Mouse (Mus musculus) CH12.LX (cell line): ENCODE results near the gene Vwa3b. TPM values are rescaled to one million over a fixed set of nuclear protein-coding genes. Genes with fewer than 3 reads are reported as not detected.

Experiments used
- DNase-seq: peaks from one replicate; pipeline ENCODE4 v3.0.0-alpha.2; 2013; ENCODE audit errors: extremely low read depth
- H3K27ac ChIP-seq: 2 replicates; pipeline ENCODE4 v1.5.1; 2012; ENCODE audit warnings: low read depth, mild to moderate bottlenecking, control low read depth, moderate library complexity; ENCODE audit not compliant: insufficient read depth
- H3K27me3 ChIP-seq: replicated peaks from 2 replicates; pipeline ENCODE3; 2012; ENCODE audit warnings: inconsistent platforms
- H3K36me3 ChIP-seq, 2 experiments: replicated peaks in 1 of 2; 2 replicates each; pipeline versions ENCODE3 to v1.6.1; 2012; ENCODE audit warnings: inconsistent platforms in 1 of 2, low read length in 1 of 2, mild to moderate bottlenecking in 1 of 2, mixed read lengths in 1 of 2, moderate library complexity in 1 of 2; ENCODE audit not compliant: control insufficient read depth in 1 of 2, insufficient read depth in 1 of 2
- H3K4me1 ChIP-seq, 2 experiments: 2 replicates each; pipeline ENCODE4 v1.6.1; 2012; ENCODE audit warnings: inconsistent platforms in 1 of 2, moderate library complexity in 1 of 2; ENCODE audit not compliant: insufficient read depth in 2 of 2, control insufficient read depth in 1 of 2
- H3K4me2 ChIP-seq: 2 replicates; pipeline ENCODE4 v1.6.1; 2012; ENCODE audit warnings: low read depth, mild to moderate bottlenecking, control low read depth; ENCODE audit not compliant: poor library complexity, insufficient read depth, severe bottlenecking
- H3K4me3 ChIP-seq, 3 experiments: fragments of 150-350 bp in 1 of 3; sonication (generic) in 1 of 3; replicated peaks in 1 of 3; 2 replicates each; pipeline versions ENCODE3 to v1.5.1; 2011 to 2012; ENCODE audit warnings: low read depth in 2 of 3, low read length in 2 of 3, mild to moderate bottlenecking in 2 of 3, moderate library complexity in 2 of 3, control low read depth in 1 of 3, improper control_type of control experiment in 1 of 3, inconsistent platforms in 1 of 3, mixed read lengths in 1 of 3; ENCODE audit not compliant: poor library complexity in 1 of 3
- H3K79me2 ChIP-seq: replicated peaks from 2 replicates; pipeline ENCODE4 v1.6.1; 2012; ENCODE audit warnings: mild to moderate bottlenecking, moderate library complexity; ENCODE audit not compliant: control insufficient read depth, poor library complexity, insufficient read depth, severe bottlenecking; ENCODE audit errors: extremely low read depth
- H3K9ac ChIP-seq: 2 replicates; pipeline ENCODE4 v1.6.1; 2012; ENCODE audit warnings: low read depth, mild to moderate bottlenecking, control low read depth, moderate library complexity; ENCODE audit not compliant: insufficient read depth
- H3K9me3 ChIP-seq: replicated peaks from 2 replicates; pipeline ENCODE3; 2012; ENCODE audit warnings: low read length, inconsistent platforms, mixed read lengths
- CHD1 ChIP-seq: IDR thresholded peaks from 2 replicates; pipeline ENCODE4 v1.6.1; 2012; ENCODE audit warnings: low read depth, low read length, improper control_type of control experiment, inconsistent platforms
- CHD2 ChIP-seq: IDR thresholded peaks from 2 replicates; pipeline ENCODE4 v1.6.1; 2011; ENCODE audit warnings: low read length, improper control_type of control experiment
- E2F4 ChIP-seq: IDR thresholded peaks from 2 replicates; pipeline ENCODE4 v1.6.1; 2011; ENCODE audit warnings: low read depth, low read length, improper control_type of control experiment; ENCODE audit not compliant: insufficient replicate concordance
- ELF1 ChIP-seq: IDR thresholded peaks from 2 replicates; pipeline ENCODE4 v1.6.1; 2014; ENCODE audit warnings: low read depth, mild to moderate bottlenecking, inconsistent platforms, low read length, improper control_type of control experiment
- ETS1 ChIP-seq: conservative IDR thresholded peaks from 2 replicates; pipeline ENCODE4 v1.6.1; 2012; ENCODE audit warnings: low read depth, mild to moderate bottlenecking, inconsistent platforms, low read length, improper control_type of control experiment, moderate library complexity
- HCFC1 ChIP-seq: IDR thresholded peaks from 2 replicates; pipeline ENCODE4 v1.6.1; 2012; ENCODE audit warnings: low read depth, mild to moderate bottlenecking, inconsistent platforms, low read length, improper control_type of control experiment
- IRF4 ChIP-seq: IDR thresholded peaks from 2 replicates; pipeline ENCODE4 v1.6.1; 2014; ENCODE audit warnings: low read depth, mild to moderate bottlenecking, inconsistent platforms, low read length, improper control_type of control experiment
- JUN ChIP-seq: IDR thresholded peaks from 2 replicates; pipeline ENCODE4 v1.6.1; 2011; ENCODE audit warnings: low read depth, mild to moderate bottlenecking, low read length, improper control_type of control experiment, moderate library complexity; ENCODE audit not compliant: insufficient read depth
- JUND ChIP-seq: conservative IDR thresholded peaks from 2 replicates; pipeline ENCODE4 v1.6.1; 2011; ENCODE audit warnings: low read depth, low read length, improper control_type of control experiment
- MAX ChIP-seq: IDR thresholded peaks from 2 replicates; pipeline ENCODE4 v1.6.1; 2011; ENCODE audit warnings: low read length, improper control_type of control experiment
- MXI1 ChIP-seq: IDR thresholded peaks from 2 replicates; pipeline ENCODE4 v1.6.1; 2011; ENCODE audit warnings: mild to moderate bottlenecking, low read depth, low read length, improper control_type of control experiment
- NRF1 ChIP-seq: IDR thresholded peaks from 2 replicates; pipeline ENCODE4 v1.6.1; 2014; ENCODE audit warnings: low read depth, mild to moderate bottlenecking, inconsistent platforms, low read length, improper control_type of control experiment, moderate library complexity
- POLR2AphosphoS2 ChIP-seq: IDR thresholded peaks from 2 replicates; pipeline ENCODE4 v1.6.1; 2011; ENCODE audit warnings: low read depth, low read length, improper control_type of control experiment
- RAD21 ChIP-seq: IDR thresholded peaks from 2 replicates; pipeline ENCODE4 v1.6.1; 2011; ENCODE audit warnings: low read depth, mild to moderate bottlenecking, low read length, improper control_type of control experiment, moderate library complexity
- SMC3 ChIP-seq: IDR thresholded peaks from 2 replicates; pipeline ENCODE4 v1.6.1; 2011; ENCODE audit warnings: low read depth, low read length, improper control_type of control experiment
- TCF12 ChIP-seq: IDR thresholded peaks from 2 replicates; pipeline ENCODE4 v1.6.1; 2014; ENCODE audit warnings: low read depth, mild to moderate bottlenecking, inconsistent platforms, low read length, improper control_type of control experiment
- UBTF ChIP-seq: IDR thresholded peaks from 2 replicates; pipeline ENCODE4 v1.6.1; 2012; ENCODE audit warnings: low read depth, mild to moderate bottlenecking, inconsistent platforms, low read length, improper control_type of control experiment, moderate library complexity
- USF1 ChIP-seq: IDR thresholded peaks from 2 replicates; pipeline ENCODE4 v1.6.1; 2014; ENCODE audit warnings: low read depth, mild to moderate bottlenecking, inconsistent platforms, low read length, improper control_type of control experiment
- USF2 ChIP-seq: conservative IDR thresholded peaks from 2 replicates; pipeline ENCODE4 v1.6.1; 2011; ENCODE audit warnings: low read depth, low read length, improper control_type of control experiment
- ZMIZ1 ChIP-seq: IDR thresholded peaks from 2 replicates; pipeline ENCODE4 v1.6.1; 2012; ENCODE audit warnings: low read depth, mild to moderate bottlenecking, inconsistent platforms, low read length, improper control_type of control experiment
- dilution Hi-C: fragments of 300-500 bp; cut with MboI; formaldehyde crosslinking; loops from 2 replicates; pipeline ENCODE4 v1.14.3; 2020; ENCODE audit warnings: low sequenced_read_pairs; ENCODE audit not compliant: extremely low pct_unique_long_range_greater_than_20kb, extremely low pct_ligation_motif_present
- in situ Hi-C: fragments of 300-500 bp; cut with MboI; formaldehyde crosslinking; loops from 3 replicates; pipeline ENCODE4 v1.14.3; 2019; ENCODE audit warnings: low sequenced_read_pairs, low pct_ligation_motif_present, low pct_unique_long_range_greater_than_20kb, mixed read lengths
- polyA plus RNA-seq: library from polyadenylated mRNA; unstranded; fragments of >175 nt; gene quantifications from 2 replicates; pipeline ENCODE4 v1.2.1, GENCODE M21; 2012; ENCODE audit warnings: low read depth; ENCODE audit not compliant: insufficient read length
- total RNA-seq, 2 experiments: library from RNA; depleted of rRNA; stranded (reverse); fragments of 300-350 nt in 1 of 2; fragments of >200 nt in 1 of 2; gene quantifications; 2 replicates each; pipeline ENCODE4 v1.2.3; 2012 to 2014

The Vwa3b gene
- total and polyA plus RNA-seq, 3 experiments = not detected

DNA sequence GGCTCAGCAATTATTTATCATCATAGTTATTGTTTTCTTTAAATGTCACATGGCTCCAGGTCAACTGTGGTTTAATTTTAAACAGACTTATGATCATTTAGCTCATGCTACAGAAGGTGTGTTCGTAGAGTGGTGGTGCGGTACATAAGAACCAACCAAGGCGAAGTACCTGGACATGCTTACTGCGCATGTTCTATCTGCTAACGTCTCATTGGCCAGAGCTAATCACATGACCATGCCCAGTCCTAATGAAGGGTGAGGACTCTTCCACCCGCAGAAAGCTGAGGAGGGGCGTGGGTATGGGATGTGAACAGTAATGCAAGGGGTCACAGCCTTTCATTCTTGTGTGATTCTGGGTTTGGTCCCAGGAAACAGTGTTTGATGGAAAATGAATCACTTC is 49.4 kb downstream of the Vwa3b start:
- H3K4me1 ChIP-seq = peaks cover 0 to 4% of the 10 kb centered on the region in 2 experiments; a peak in 1 of 4 replicates
- in situ Hi-C loops = no loop called here
- TF ChIP-seq ZMIZ1 (no peak), TCF12 (no peak), JUND (no peak), USF1 (0 out of 2 replicates have a peak, but pooled peaks have one; percentile 4), MAX (no peak)
- no peaks in the 10 kb centered on the region for H3K27me3 ChIP-seq
- H3K27ac ChIP-seq = no peak overlapping the region
- peaks cover 9% of the 10 kb centered on the region for H3K9me3 ChIP-seq
- no peak overlapping the region for H3K4me3 ChIP-seq
- H3K79me2 ChIP-seq = no peaks in the 10 kb centered on the region
- no peak overlapping the region for H3K9ac ChIP-seq
- H3K36me3 ChIP-seq = no peaks in the 10 kb centered on the region
- no peak for DNase-seq
- H3K4me2 ChIP-seq = no peak overlapping the region
- dilution Hi-C loops = no loop called here

DNA sequence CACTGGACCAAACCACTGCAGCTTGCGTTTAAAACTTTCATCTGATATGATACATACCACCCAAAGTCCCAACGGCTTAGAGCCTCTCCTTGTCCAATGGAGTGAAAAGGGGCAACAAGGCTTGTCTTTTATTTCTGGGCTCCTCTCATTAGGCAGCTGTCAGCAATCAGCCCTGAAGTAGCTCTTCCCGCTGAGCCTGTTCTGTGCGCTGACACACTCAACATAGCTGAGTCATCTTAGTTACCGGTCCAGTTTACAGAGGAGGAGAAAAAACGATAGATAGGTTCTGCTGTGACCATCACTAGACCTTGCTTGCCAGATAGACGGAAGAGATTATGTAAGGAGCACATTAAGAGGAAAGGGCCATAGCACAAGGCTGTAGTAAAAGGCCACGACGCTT is 50.9 kb downstream of the Vwa3b start:
- Histone ChIP-seq H3K4me2 (no peak overlapping the region), H3K36me3 (no peaks in the 10 kb centered on the region)
- in situ Hi-C loops = no loop called here

DNA sequence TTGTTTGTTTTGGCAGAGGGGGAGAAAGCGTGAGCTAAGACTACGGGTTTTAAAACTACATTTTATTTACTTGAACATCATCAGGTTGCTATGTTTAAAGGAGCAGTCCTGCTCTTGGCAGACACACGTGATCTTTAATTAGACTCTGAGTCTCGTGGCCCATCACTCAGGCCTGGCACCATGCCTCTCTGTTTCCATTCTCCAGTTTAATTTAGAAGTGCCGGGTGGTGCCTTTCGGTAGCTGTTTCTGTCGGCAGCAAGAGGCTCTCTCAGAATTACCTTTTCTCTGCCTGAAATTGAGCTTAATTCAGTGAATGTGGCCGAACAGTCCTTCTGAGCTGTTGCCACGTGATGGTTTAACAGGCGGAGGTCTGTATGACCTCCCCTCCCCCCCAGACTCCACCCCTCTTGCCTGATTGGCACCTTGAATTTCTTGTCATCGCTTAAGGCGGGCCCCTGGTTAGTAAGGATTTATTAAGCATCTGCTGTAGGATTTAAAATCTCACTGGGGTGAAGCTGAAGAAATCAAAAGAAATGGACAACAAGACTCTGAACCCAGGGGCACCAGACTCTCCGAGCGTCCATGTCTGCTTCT is 51.7 kb downstream of the Vwa3b start:
- Histone ChIP-seq H3K4me3 (no peak overlapping the region), H3K79me2 (no peaks in the 10 kb centered on the region), H3K36me3 (no peaks in the 10 kb centered on the region), H3K27me3 (no peaks in the 10 kb centered on the region), H3K9me3 (peaks cover 9% of the 10 kb centered on the region), H3K27ac (no peak overlapping the region), H3K4me2 (no peak overlapping the region), H3K4me1 (peaks cover 9 to 24% of the 10 kb centered on the region in 2 experiments), H3K9ac (no peak overlapping the region)
- dilution Hi-C loops (no loop called here), in situ Hi-C loops (no loop called here)
- TF ChIP-seq CHD1 = no peak
- TF ChIP-seq POLR2AphosphoS2 = no peak
- TF ChIP-seq E2F4 = no peak
- no peak for TF ChIP-seq RAD21
- TF ChIP-seq UBTF = no peak
- TF ChIP-seq NRF1 = no peak
- no peak for TF ChIP-seq CHD2
- no peak for TF ChIP-seq HCFC1
- TF ChIP-seq JUN = no peak
- no peak for TF ChIP-seq USF2
- no peak for TF ChIP-seq SMC3
- TF ChIP-seq MXI1 = no peak
- TF ChIP-seq ETS1 = no peak
- DNase-seq = no peak

More for the DNA sequence above, 50.9 kb downstream of the Vwa3b start:
- dilution Hi-C loops = no loop called here
- no peak overlapping the region for H3K27ac ChIP-seq
- no peak overlapping the region for H3K9ac ChIP-seq
- H3K79me2 ChIP-seq = no peaks in the 10 kb centered on the region
- H3K4me1 ChIP-seq = peaks cover 4 to 18% of the 10 kb centered on the region in 2 experiments
- no peak for DNase-seq
- no peak overlapping the region for H3K4me3 ChIP-seq
- H3K9me3 ChIP-seq = peaks cover 9% of the 10 kb centered on the region
- no peaks in the 10 kb centered on the region for H3K27me3 ChIP-seq
- TF ChIP-seq IRF4 (no peak), ELF1 (no peak)
